Mouse (Mus musculus): ENCODE data around the gene Hk2.

Hk2 gene

GRCm38 (mm10) chr6:82744553-82744952 is 29.7 kb downstream of the Hk2 start:
- no peak for DNase-seq (ENCODE audit: extremely low read depth, insufficient read length, low spot score)

GRCm38 (mm10) chr6:82741518-82741880 is 32.8 kb downstream of the Hk2 start:
- no peak for DNase-seq (ENCODE audit: extremely low read depth, insufficient read length, low spot score)

- DNase-seq (ENCODE audit: extremely low read depth, insufficient read length, low spot score) = no peak
Measured at GRCm38 (mm10) chr6:82740868-82741517, 33.3 kb downstream of the Hk2 start.

GRCm38 (mm10) chr6:82740269-82740668 is 34.0 kb downstream of the Hk2 start:
- DNase-seq (ENCODE audit: extremely low read depth, insufficient read length, low spot score) = peak; percentile 58

- no peak for DNase-seq (ENCODE audit: extremely low read depth, insufficient read length, low spot score)
Measured at GRCm38 (mm10) chr6:82737634-82738540, 36.4 kb downstream of the Hk2 start.

- no peak for DNase-seq (ENCODE audit: extremely low read depth, insufficient read length, low spot score)
Measured at GRCm38 (mm10) chr6:82736626-82737600, 37.3 kb downstream of the Hk2 start.

GRCm38 (mm10) chr6:82735347-82735746 is 38.9 kb downstream of the Hk2 start:
- DNase-seq (ENCODE audit: extremely low read depth, insufficient read length, low spot score) = no peak

- no peak for DNase-seq (ENCODE audit: extremely low read depth, insufficient read length, low spot score)
Measured at GRCm38 (mm10) chr6:82728635-82729034, 45.6 kb downstream of the Hk2 start.

GRCm38 (mm10) chr6:82727206-82727605 is 47.0 kb downstream of the Hk2 start:
- no peak for DNase-seq (ENCODE audit: extremely low read depth, insufficient read length, low spot score)

- DNase-seq (ENCODE audit: extremely low read depth, insufficient read length, low spot score) = no peak
Measured at GRCm38 (mm10) chr6:82723321-82723720, 50.9 kb downstream of the Hk2 start.

- peak; percentile 50 for DNase-seq (ENCODE audit: extremely low read depth, insufficient read length, low spot score)
Measured at GRCm38 (mm10) chr6:82716126-82716525, 58.1 kb downstream of the Hk2 start.

- no peak for DNase-seq (ENCODE audit: extremely low read depth, insufficient read length, low spot score)
Measured at GRCm38 (mm10) chr6:82715653-82716052, 58.6 kb downstream of the Hk2 start.

GRCm38 (mm10) chr6:82715253-82715652 is 59.0 kb downstream of the Hk2 start:
- DNase-seq (ENCODE audit: extremely low read depth, insufficient read length, low spot score) = no peak

GRCm38 (mm10) chr6:82714841-82715240 is 59.4 kb downstream of the Hk2 start:
- no peak for DNase-seq (ENCODE audit: extremely low read depth, insufficient read length, low spot score)

- DNase-seq (ENCODE audit: extremely low read depth, insufficient read length, low spot score) = peak; percentile 44
Measured at GRCm38 (mm10) chr6:82714243-82714642, 60.0 kb downstream of the Hk2 start.

- DNase-seq (ENCODE audit: extremely low read depth, insufficient read length, low spot score) = no peak
Measured at GRCm38 (mm10) chr6:82707742-82708141, 66.5 kb downstream of the Hk2 start.

GRCm38 (mm10) chr6:82707241-82707640 is 67.0 kb downstream of the Hk2 start:
- no peak for DNase-seq (ENCODE audit: extremely low read depth, insufficient read length, low spot score)

GRCm38 (mm10) chr6:82705221-82705620 is 69.0 kb downstream of the Hk2 start, which contains the start of gene Pole4:
Gene Pole4 (minus strand): TSS chr6:82705365.
- no peak for DNase-seq (ENCODE audit: extremely low read depth, insufficient read length, low spot score)

- DNase-seq (ENCODE audit: extremely low read depth, insufficient read length, low spot score) = no peak
Measured at GRCm38 (mm10) chr6:82703710-82704109, 70.5 kb downstream of the Hk2 start.

- peak; percentile 67 for DNase-seq (ENCODE audit: extremely low read depth, insufficient read length, low spot score)
Measured at GRCm38 (mm10) chr6:82702593-82703017, 71.6 kb downstream of the Hk2 start.

- DNase-seq (ENCODE audit: extremely low read depth, insufficient read length, low spot score) = no peak
Measured at GRCm38 (mm10) chr6:82701296-82701695, 73.0 kb downstream of the Hk2 start.

All from 3134 (cell line).